Mouse (Mus musculus): ENCODE results near the gene Cpa4.

DNA sequence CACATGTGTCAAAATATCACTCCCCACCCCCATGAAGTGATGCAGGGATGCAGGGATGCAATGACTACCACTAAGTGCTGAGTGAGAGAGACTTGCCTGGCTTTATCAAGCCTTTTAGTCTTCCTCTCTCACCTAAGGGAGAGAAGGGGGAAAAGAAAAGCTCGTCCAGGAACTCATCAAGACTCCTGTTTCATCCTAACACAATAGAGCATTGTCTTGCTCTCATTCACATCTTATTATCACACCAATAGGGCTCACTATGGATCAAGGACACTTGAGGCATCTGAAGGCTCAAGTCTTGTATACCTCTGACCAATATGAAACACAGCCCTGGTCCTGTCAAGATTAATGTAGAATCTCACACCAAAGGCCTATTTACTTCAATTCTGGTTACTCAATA is 32.8 kb downstream of the Cpa4 start:
- TF ChIP-seq CTCF (conservative IDR thresholded peaks at IDR 0.05; ENCODE audit: insufficient read depth, insufficient read length, low read depth, low read length) (no peak), POLR2A (IDR thresholded peaks at IDR 0.05; ENCODE audit: low read depth, low read length) (no peak)
